In the genomic region with DNA sequence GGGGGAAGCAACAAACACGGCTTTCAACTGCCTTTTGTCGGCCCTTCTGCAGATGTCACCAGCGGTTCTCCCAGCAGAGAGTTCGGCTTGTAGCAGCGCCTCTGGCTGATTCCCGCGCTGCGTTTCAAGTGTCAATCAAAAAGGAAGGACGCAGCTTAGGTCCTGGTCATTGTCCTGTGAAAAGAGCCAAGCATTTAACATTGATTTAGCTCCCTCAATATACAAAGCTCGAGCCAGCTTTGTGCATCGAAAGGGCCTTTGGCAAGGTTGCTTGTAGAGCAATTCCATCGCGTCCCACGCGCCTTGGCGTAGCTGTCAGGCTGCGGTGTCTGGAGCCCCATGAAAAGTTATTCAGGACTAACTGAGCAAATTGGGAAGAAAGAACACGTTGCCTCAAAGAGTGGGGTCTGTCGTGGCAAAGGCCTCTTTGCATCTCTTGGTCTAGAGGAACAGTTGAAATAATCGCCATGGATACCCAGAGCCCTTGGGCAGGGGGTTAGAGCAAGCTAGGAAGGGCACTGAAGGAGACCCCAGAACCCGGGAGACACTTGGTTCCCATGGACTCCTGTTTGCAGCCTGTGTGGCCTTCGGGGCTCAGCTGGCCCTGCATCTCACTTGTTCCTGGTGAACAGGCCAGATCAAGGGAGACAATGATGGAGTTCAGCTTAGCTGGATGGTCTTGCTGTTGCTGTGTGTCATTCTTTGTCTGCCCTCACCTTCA, we compare ENCODE assay signal across 11 mouse cellular contexts.
DNase-seq lines count a peak whose midpoint lies in the region; ATAC-seq and TF ChIP-seq lines count a peak whose summit lies in the region.
"Had no signal": no experiment of that assay in that cellular context is flagged by ENCODE, and none has a peak within 500 bp of the region (broad histone marks: within the 10 kb centered on the region; RNA-seq: fewer than 3 reads in every experiment).

No protein-coding gene starts in this region.

- no peak for TF ChIP-seq EP300 in liver, postnatal 0 days (IDR thresholded peaks at IDR 0.05; ENCODE audit: low read depth)

- H3K27me3 ChIP-seq in embryonic facial prominence, embryonic 14.5 days (replicated peaks; ENCODE audit: control insufficient read depth, insufficient read depth, low read length) = no peaks in the 10 kb centered on the region; the same call in 1 of the 2 replicates
- H3K27me3 ChIP-seq in hindbrain, embryonic 12.5 days = no peaks in the 10 kb centered on the region
- no peaks in the 10 kb centered on the region for H3K27me3 ChIP-seq in midbrain, embryonic 15.5 days (replicated peaks)
- no peaks in the 10 kb centered on the region for H3K27me3 ChIP-seq in liver, postnatal 0 days (ENCODE audit: insufficient read depth, low read length)
- H3K27me3 ChIP-seq in intestine, postnatal 0 days (replicated peaks; ENCODE audit: control insufficient read depth, insufficient read depth, low read length) = no peaks in the 10 kb centered on the region

- no peak overlapping the region for H3K4me3 ChIP-seq in embryonic facial prominence, embryonic 14.5 days (ENCODE audit: low read depth, low read length)
- no peak overlapping the region for H3K4me3 ChIP-seq in hindbrain, embryonic 12.5 days
- H3K4me3 ChIP-seq in midbrain, embryonic 15.5 days = no peak overlapping the region
- no peak overlapping the region for H3K4me3 ChIP-seq in liver, postnatal 0 days (ENCODE audit: low read depth, low read length)
- H3K4me3 ChIP-seq in intestine, postnatal 0 days (ENCODE audit: low read depth, low read length) = no peak overlapping the region
- H3K4me3 ChIP-seq: heart, embryonic 10.5 days had no signal

- TF ChIP-seq CTCF in brain, embryonic 14.5 days (IDR thresholded peaks at IDR 0.05; ENCODE audit: borderline replicate concordance, extremely low read depth, insufficient read depth, insufficient read length) = no peak
- no peak for TF ChIP-seq CTCF in liver, postnatal 0 days (IDR thresholded peaks at IDR 0.05; ENCODE audit: low read depth)
- TF ChIP-seq CTCF in intestine, postnatal 0 days (IDR thresholded peaks at IDR 0.05; ENCODE audit: low read depth) = no peak

- ATAC-seq in embryonic facial prominence, embryonic 14.5 days (ENCODE audit: low read depth) = no peak
- 0 out of 2 replicates have a peak, but pooled peaks have one; percentile 18 for ATAC-seq in hindbrain, embryonic 12.5 days (ENCODE audit: low FRiP score)
- peak; percentile 62; the same call in 1 of the 2 replicates for ATAC-seq in midbrain, embryonic 15.5 days (replicated peaks)
- no peak for ATAC-seq in liver, postnatal 0 days
- ATAC-seq in intestine, postnatal 0 days = no peak
- ATAC-seq: activated CD4-positive, CD25-positive, alpha-beta regulatory T cell, adult 4 months had no signal

- H3K36me3 ChIP-seq in embryonic facial prominence, embryonic 14.5 days (ENCODE audit: control insufficient read depth, insufficient read depth, low read length) = no peaks in the 10 kb centered on the region
- no peaks in the 10 kb centered on the region for H3K36me3 ChIP-seq in hindbrain, embryonic 12.5 days
- no peaks in the 10 kb centered on the region for H3K36me3 ChIP-seq in midbrain, embryonic 15.5 days (replicated peaks)
- H3K36me3 ChIP-seq in liver, postnatal 0 days (replicated peaks; ENCODE audit: insufficient read depth, low read length) = no peaks in the 10 kb centered on the region
- H3K36me3 ChIP-seq in intestine, postnatal 0 days (ENCODE audit: control insufficient read depth, insufficient read depth) = no peaks in the 10 kb centered on the region
- H3K36me3 ChIP-seq: heart, embryonic 10.5 days had no signal

- H3K9ac ChIP-seq in embryonic facial prominence, embryonic 14.5 days (ENCODE audit: low read depth, low read length) = no peak overlapping the region
- no peak overlapping the region for H3K9ac ChIP-seq in hindbrain, embryonic 12.5 days
- H3K9ac ChIP-seq in midbrain, embryonic 15.5 days = no peak overlapping the region
- H3K9ac ChIP-seq in liver, postnatal 0 days (replicated peaks) = no peak overlapping the region
- no peak overlapping the region for H3K9ac ChIP-seq in intestine, postnatal 0 days (ENCODE audit: low read depth, low read length)

- WGBS in embryonic facial prominence, embryonic 14.5 days = 54% methylated on average over 22 of the region's 22 CpGs
- 37% methylated on average over 22 of the region's 22 CpGs for WGBS in hindbrain, embryonic 12.5 days
- 19% methylated on average over 22 of the region's 22 CpGs for WGBS in midbrain, embryonic 15.5 days
- 61% methylated on average over 22 of the region's 22 CpGs for WGBS in liver, postnatal 0 days (ENCODE audit: insufficient replicate concordance)
- 73% methylated on average over 22 of the region's 22 CpGs for WGBS in intestine, postnatal 0 days

- H3K4me2 ChIP-seq in embryonic facial prominence, embryonic 14.5 days (ENCODE audit: low read depth, low read length) = no peak overlapping the region
- H3K4me2 ChIP-seq in hindbrain, embryonic 12.5 days (replicated peaks) = 0 out of 2 replicates have a peak overlapping the region, but pooled peaks have one; percentile 2
- H3K4me2 ChIP-seq in midbrain, embryonic 15.5 days = peak overlapping the region; percentile 25
- no peak overlapping the region for H3K4me2 ChIP-seq in liver, postnatal 0 days (ENCODE audit: low read depth, low read length)
- no peak overlapping the region for H3K4me2 ChIP-seq in intestine, postnatal 0 days (replicated peaks; ENCODE audit: low read depth)

- DNase-seq in brain, embryonic 14.5 days (ENCODE audit: low read depth) = peak; percentile 82
- DNase-seq in embryonic facial prominence, embryonic 14.5 days (ENCODE audit: low spot score) = peak; percentile 4
- no peak for DNase-seq in liver, postnatal 0 days
- no peak for DNase-seq in heart, postnatal 4 days
- DNase-seq in thymus, postnatal 10 days (ENCODE audit: low spot score in 2 of 2) = no peak

- no peaks in the 10 kb centered on the region for H3K9me3 ChIP-seq in embryonic facial prominence, embryonic 14.5 days (ENCODE audit: control insufficient read depth, low read length)
- H3K9me3 ChIP-seq in hindbrain, embryonic 12.5 days (replicated peaks) = no peaks in the 10 kb centered on the region
- H3K9me3 ChIP-seq in midbrain, embryonic 15.5 days = no peaks in the 10 kb centered on the region
- H3K9me3 ChIP-seq in liver, postnatal 0 days (ENCODE audit: low read length) = no peaks in the 10 kb centered on the region
- H3K9me3 ChIP-seq in intestine, postnatal 0 days (ENCODE audit: control insufficient read depth) = no peaks in the 10 kb centered on the region
- H3K9me3 ChIP-seq: heart, embryonic 10.5 days had no signal

- H3K4me1 ChIP-seq in embryonic facial prominence, embryonic 14.5 days (ENCODE audit: control insufficient read depth, insufficient read depth, low read length) = no peaks in the 10 kb centered on the region
- peaks cover 20% of the 10 kb centered on the region for H3K4me1 ChIP-seq in hindbrain, embryonic 12.5 days
- peaks cover 20% of the 10 kb centered on the region for H3K4me1 ChIP-seq in midbrain, embryonic 15.5 days
- 0 out of 2 replicates have a peak, but pooled peaks cover 2% of the 10 kb centered on the region for H3K4me1 ChIP-seq in liver, postnatal 0 days (ENCODE audit: insufficient read depth)
- no peaks in the 10 kb centered on the region for H3K4me1 ChIP-seq in intestine, postnatal 0 days (replicated peaks; ENCODE audit: control insufficient read depth, insufficient read depth, low read length)

- no peak for TF ChIP-seq POLR2A in brain, embryonic 14.5 days (IDR thresholded peaks at IDR 0.05; ENCODE audit: borderline replicate concordance, extremely low read depth, insufficient read depth, insufficient read length, poor library complexity, severe bottlenecking)

- H3K27ac ChIP-seq in embryonic facial prominence, embryonic 14.5 days (replicated peaks; ENCODE audit: low read depth, low read length) = no peak overlapping the region
- H3K27ac ChIP-seq in hindbrain, embryonic 12.5 days = no peak overlapping the region
- peak overlapping the region; percentile 26; the same call in 1 of the 2 replicates for H3K27ac ChIP-seq in midbrain, embryonic 15.5 days
- H3K27ac ChIP-seq in liver, postnatal 0 days (ENCODE audit: low read depth) = no peak overlapping the region
- no peak overlapping the region for H3K27ac ChIP-seq in intestine, postnatal 0 days (ENCODE audit: low read depth, low read length)
- H3K27ac ChIP-seq: heart, embryonic 10.5 days; kidney, postnatal 0 days had no signal

Comparison
In these comparisons a context has a peak if more than half of its experiments do, and no peak if none do; other contexts are left out.
1. DNase-seq: peak in brain, embryonic 14.5 days (single experiment) and embryonic facial prominence, embryonic 14.5 days (single experiment); none in liver, postnatal 0 days (single experiment), heart, postnatal 4 days (single experiment) and thymus, postnatal 10 days (0 of 2).
2. ATAC-seq: peak in hindbrain, embryonic 12.5 days (single experiment) and midbrain, embryonic 15.5 days (single experiment); none in embryonic facial prominence, embryonic 14.5 days (single experiment), liver, postnatal 0 days (single experiment) and intestine, postnatal 0 days (single experiment).
3. H3K4me2 ChIP-seq: peak in hindbrain, embryonic 12.5 days (single experiment) and midbrain, embryonic 15.5 days (single experiment); none in embryonic facial prominence, embryonic 14.5 days (single experiment), liver, postnatal 0 days (single experiment) and intestine, postnatal 0 days (single experiment).